ENCODE assay signal across 9 mouse cellular contexts in the genomic region with DNA sequence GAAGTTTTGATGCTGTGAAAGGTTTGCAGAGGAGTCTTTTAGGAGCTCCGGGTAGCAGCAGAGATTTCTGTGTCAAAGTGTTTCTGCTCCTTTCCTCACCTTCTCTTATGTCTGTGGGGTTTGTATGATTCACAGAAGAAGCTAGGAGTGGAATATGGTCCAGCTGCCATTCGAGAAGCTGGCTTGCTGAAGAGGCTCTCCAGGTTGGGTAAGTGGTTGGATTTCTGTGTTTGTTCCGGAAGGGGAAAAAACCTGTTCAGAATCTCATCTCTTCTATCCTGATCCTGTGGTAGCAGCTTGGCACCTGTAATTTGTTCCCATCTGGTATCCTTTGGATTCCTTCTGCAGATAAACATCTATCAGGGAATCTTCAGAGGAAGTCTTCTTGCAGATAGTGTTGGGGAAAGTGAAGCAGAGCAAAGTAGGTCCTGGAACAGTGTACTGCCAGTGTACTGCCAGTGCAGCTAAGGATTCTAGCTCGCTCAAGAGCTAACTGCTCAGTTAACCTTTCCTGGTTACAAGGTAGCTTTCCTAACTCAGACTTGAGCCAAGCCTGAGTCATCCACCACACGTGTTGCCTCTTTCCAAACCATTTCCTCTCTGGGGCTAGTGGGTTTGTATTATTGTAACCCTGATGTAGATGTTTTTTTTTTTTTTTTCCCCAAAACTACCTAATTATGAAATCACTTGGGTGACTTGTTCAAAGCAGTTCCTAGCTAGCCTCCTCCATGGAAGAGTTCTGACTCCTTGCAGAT. TPM values are rescaled to one million over a fixed set of nuclear protein-coding genes. Genes with fewer than 3 reads are reported as not detected.
DNase-seq lines count a peak whose midpoint lies in the region; ATAC-seq lines count a peak whose summit lies in the region.
"Had no signal": no experiment of that assay in that cellular context is flagged by ENCODE, and none has a peak within 500 bp of the region (broad histone marks: within the 10 kb centered on the region; RNA-seq: fewer than 3 reads in every experiment).

No protein-coding gene starts in this region.

- H3K9me3 ChIP-seq in neural tube, embryonic 11.5 days (ENCODE audit: control insufficient read depth, low read length) = no peaks in the 10 kb centered on the region

- peaks cover 24% of the 10 kb centered on the region for H3K27me3 ChIP-seq in neural tube, embryonic 11.5 days (ENCODE audit: control insufficient read depth, insufficient read depth, low read length)

- H3K4me3 ChIP-seq in neural tube, embryonic 11.5 days (ENCODE audit: low read depth, low read length) = peak overlapping the region; percentile 44; the same call in 1 of the 2 replicates

- peak overlapping the region; percentile 84 for H3K4me2 ChIP-seq in neural tube, embryonic 11.5 days (ENCODE audit: low read depth)

- H3K27ac ChIP-seq in neural tube, embryonic 11.5 days (ENCODE audit: low read depth, low read length) = no peak overlapping the region

- H3K9ac ChIP-seq in neural tube, embryonic 11.5 days (ENCODE audit: low read length) = peak overlapping the region; percentile 39; the same call in 1 of the 2 replicates

- no peaks in the 10 kb centered on the region for H3K36me3 ChIP-seq in neural tube, embryonic 11.5 days (ENCODE audit: control insufficient read depth, insufficient read depth, low read length)

- DNase-seq in neural tube, embryonic 11.5 days (ENCODE audit: low spot score) = no peak
- DNase-seq in neural tube, embryonic 10.5 days (ENCODE audit: extremely low spot score, low spot score) = no peak
- DNase-seq in lung, postnatal 36 days = peak; percentile 52
- no peak for DNase-seq in retina, postnatal 1 day
- no peak for DNase-seq in thymus, postnatal 4 days
- no peak for DNase-seq in gastrocnemius, postnatal 4 days (ENCODE audit: low spot score in 2 of 2)
- no peak for DNase-seq in urinary bladder, postnatal 4 days (ENCODE audit: low spot score in 2 of 2)
- DNase-seq: gastrocnemius, postnatal 10 days had no signal

- ATAC-seq in neural tube, embryonic 11.5 days (ENCODE audit: insufficient read depth, low FRiP score, low TSS enrichment) = no peak
- peak; percentile 96 for ATAC-seq in granulocyte monocyte progenitor cell, adult 5-6 weeks (replicated peaks; ENCODE audit: poor library complexity, severe bottlenecking)

- WGBS in neural tube, embryonic 11.5 days = 33% methylated on average over 5 of the region's 5 CpGs

- H3K4me1 ChIP-seq in neural tube, embryonic 11.5 days (ENCODE audit: control insufficient read depth, insufficient read depth, low read length) = no peaks in the 10 kb centered on the region

RNA-seq across cellular contexts. Expression of gene Arg2, which starts 1.3 kb away (rescaled TPM):
- polyA plus RNA-seq in neural tube, embryonic 11.5 days (2014; fragmentation: Nextera tagmentation; extraction: Ambion mirVana) = 6.0 and 7.8 TPM in 2 replicates
- total RNA-seq in granulocyte monocyte progenitor cell, adult 5-6 weeks (2014; fragmentation: Nextera tagmentation) = not detected in 2 replicates
- total RNA-seq in granulocyte monocyte progenitor cell, adult 5-6 weeks (2017) = 0.26 TPM in 1 of 2 replicates, not detected in the other
- total RNA-seq in gastrocnemius, postnatal 4 days (2021) = under 1 TPM in 1 of 2 experiments, not detected in 1; 0.18 TPM
- total RNA-seq: gastrocnemius, postnatal 10 days had no signal

RNA-seq across cellular contexts. Expression of gene Vti1b, which starts 40.6 kb away (rescaled TPM):
- 103 and 105 TPM in 2 replicates for polyA plus RNA-seq in neural tube, embryonic 11.5 days (2014; fragmentation: Nextera tagmentation; extraction: Ambion mirVana)
- total RNA-seq in granulocyte monocyte progenitor cell, adult 5-6 weeks (2014; fragmentation: Nextera tagmentation) = 48.7 and 57.1 TPM in 2 replicates
- total RNA-seq in granulocyte monocyte progenitor cell, adult 5-6 weeks (2017) = 142 and 217 TPM in 2 replicates
- 10 to 100 TPM; 49.1 to 54.9 TPM for total RNA-seq in gastrocnemius, postnatal 4 days (2021)

RNA-seq across cellular contexts. Expression of gene Pigh, which starts 42.4 kb away (rescaled TPM):
- 25.5 and 26.5 TPM in 2 replicates for polyA plus RNA-seq in neural tube, embryonic 11.5 days (2014; fragmentation: Nextera tagmentation; extraction: Ambion mirVana)
- 13.6 and 14.3 TPM in 2 replicates for total RNA-seq in granulocyte monocyte progenitor cell, adult 5-6 weeks (2014; fragmentation: Nextera tagmentation)
- 14.7 and 14.8 TPM in 2 replicates for total RNA-seq in granulocyte monocyte progenitor cell, adult 5-6 weeks (2017)
- total RNA-seq in gastrocnemius, postnatal 4 days (2021) = 1 to 10 TPM; 4.6 to 5.0 TPM
